Mouse (Mus musculus) left cerebral cortex, adult 9 months (tissue): ENCODE results near the gene Jmjd8.

ENCODE experiments used
- DNase-seq, 2 experiments: peaks; one replicate each; pipeline ENCODE4 v3.0.0; 2022; ENCODE audit warnings: low spot score in 2 of 2

Jmjd8 gene

DNA sequence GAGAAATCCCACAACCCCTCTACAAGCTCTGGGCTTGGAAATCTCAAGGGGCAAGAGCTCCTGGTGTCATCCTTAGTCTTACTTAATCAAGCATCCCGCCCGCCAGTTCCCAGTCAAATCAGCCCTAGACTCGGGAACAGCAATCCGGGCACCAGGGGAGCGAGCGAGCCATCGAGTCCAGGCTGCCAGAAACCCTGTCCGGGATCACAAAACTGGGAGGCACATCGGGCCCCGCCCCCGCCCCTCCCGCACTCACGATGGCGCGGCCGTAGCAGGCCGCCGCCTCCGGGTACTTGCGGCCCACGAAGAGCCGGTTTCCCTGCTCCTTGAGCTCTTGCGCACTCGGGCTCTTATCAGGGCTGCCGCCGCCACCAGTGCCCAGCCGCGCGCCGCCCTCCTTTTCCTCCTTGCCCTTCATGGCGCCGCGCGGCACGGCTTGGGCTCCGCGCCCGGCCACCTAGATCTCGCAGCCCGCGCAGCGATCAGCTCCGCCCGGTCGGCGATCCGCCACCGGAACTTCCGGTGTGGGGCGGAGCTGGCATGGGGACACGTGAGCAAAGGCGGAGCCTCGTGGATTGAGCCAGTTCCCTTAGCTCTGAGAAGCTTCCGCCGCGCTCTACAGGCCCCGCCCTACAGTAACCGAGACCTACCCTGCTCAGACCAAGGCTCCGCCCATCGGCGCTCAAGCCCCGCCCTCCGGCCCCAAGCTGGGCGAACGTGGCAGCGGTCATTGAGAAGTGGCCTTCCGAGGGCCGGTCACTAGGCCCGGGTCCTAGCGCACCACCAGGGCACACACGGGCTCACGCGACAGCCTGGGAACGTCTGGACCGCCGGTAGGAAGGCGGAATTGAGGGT lies 4.0 kb downstream of the Jmjd8 start:
- peak; percentile 98 to 99 for DNase-seq

GRCm38 (mm10) chr17:25833291-25833663 lies 4.6 kb downstream of the Jmjd8 start, which contains the start of gene Stub1:
Gene Stub1, minus strand, starts transcription at chr17:25833404.
- DNase-seq, result peak in 1 of 2 experiments; percentile 86

DNA sequence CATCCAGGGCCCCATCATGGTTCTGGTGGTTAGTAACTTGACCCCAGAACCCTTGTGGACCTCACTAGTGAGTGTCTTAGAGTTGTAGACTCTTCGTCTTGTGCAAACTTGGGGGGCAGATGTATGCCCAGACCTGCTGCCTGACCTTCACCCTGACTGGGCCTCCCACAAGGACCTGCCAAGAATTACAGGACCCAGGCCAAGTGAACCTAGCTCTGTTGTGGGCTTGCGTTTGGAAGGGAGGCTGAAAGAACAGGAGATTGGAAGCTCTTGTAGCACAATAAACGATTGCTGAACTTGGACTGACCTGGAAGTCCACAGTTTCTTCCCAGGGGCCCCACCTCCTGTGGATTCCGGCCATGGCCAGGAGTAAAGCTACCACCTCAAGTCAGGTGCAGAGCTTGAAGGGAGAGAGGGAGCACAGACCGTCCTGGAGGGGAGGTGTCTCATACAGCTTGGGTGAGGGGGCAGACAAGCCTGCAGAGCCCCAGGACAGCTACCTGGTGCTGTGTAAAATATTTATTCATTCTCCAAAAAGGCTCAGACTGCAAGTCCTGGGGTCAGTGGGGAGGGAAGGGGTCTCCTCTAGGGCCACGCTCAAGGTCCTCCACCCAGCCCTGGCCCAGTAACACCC lies 5.4 kb downstream of the Jmjd8 start:
- no peak for DNase-seq

- no peak for DNase-seq
Observed at GRCm38 (mm10) chr17:25834595-25835222, 6.0 kb downstream of the Jmjd8 start.

GRCm38 (mm10) chr17:25835301-25835700 lies 6.6 kb downstream of the Jmjd8 start:
- DNase-seq, result no peak

DNA sequence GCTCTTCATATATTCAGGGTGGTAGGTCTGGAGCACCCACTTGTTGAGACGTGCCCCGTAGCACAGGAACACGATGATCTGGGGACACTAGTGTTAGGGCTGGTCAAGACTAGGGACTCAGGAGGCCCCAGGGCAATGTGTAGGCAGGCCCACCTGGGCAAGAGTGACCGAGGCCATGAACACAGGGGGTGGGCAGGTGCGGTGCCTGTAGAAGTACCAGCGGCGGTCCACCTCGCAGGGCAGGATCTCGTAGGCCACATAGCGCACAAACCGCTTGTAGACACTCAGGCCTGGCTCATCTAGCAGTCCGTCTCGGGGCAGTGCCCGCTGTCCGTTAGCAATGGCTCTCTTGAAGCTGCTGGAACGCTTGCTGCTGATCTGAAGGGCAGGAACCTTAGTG lies 7.1 kb downstream of the Jmjd8 start:
- no peak for DNase-seq

- no peak for DNase-seq
Observed at GRCm38 (mm10) chr17:25836397-25837075, 7.9 kb downstream of the Jmjd8 start.

- peak in 1 of 2 experiments; percentile 84 for DNase-seq
Observed at GRCm38 (mm10) chr17:25837076-25837410, 8.4 kb downstream of the Jmjd8 start, which contains the start of gene Rhbdl1. Gene Rhbdl1, minus strand, starts transcription at chr17:25837295.

DNA sequence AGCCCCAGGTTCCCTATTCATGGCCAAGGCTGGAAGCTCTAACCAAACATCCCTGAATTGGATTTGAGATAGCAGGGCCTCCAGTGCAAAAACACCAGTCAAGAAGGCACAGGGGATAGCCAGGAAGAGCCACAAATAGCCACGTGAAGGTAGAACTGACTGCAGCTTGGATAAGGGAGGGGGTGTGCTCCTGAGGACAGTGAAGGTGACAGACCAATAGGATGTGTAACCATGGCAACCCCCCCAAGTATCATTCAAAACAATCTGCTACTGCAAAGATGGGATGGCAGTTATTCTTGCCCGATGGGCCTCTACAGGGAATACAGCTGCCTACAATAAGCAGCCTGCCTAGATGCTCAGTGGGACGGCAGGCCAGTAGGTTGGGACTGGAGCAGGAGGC lies 8.9 kb downstream of the Jmjd8 start:
- DNase-seq, result no peak

- DNase-seq, result no peak
Observed at GRCm38 (mm10) chr17:25838904-25839303, 10.2 kb downstream of the Jmjd8 start.

GRCm38 (mm10) chr17:25839455-25840235 lies 11.0 kb downstream of the Jmjd8 start:
- DNase-seq, result no peak

GRCm38 (mm10) chr17:25840519-25840918 lies 11.9 kb downstream of the Jmjd8 start:
- DNase-seq, result no peak

DNA sequence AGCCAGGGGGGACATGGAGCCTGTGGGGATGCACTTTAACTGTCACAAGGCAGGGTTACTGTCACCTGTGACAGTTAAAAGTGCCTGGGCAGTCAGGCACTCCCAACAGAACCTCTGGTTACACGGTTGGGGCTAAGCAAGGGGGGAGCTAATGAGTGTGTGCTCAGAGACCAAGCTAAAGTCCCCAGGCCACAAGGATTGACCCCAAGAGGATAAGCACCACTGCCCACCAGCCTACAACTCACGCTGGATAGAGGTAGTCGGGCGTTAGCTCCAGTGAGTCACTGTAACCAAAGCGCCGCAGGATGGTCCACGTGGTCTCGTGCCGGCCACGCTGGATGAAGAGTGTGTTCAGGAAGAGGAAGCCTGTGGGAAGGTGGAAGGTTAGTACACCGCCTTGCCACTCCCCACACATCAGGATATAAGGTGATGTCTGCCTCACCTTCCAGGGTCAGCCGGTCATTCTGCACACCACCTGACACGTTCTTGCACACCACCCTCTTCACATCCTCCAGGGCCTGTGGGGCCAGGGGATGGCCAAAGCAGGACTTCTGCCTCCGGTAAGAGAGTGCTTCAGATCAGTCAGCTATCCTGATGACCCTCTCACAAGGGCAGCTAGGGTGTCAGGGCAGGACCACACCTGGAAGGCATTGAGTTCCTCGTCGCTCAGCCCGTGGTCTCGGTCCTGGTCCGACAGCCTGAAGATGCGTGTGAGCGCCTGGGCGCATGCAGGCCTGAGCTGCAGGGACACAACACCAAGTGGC lies 12.6 kb downstream of the Jmjd8 start, which contains the start of gene Gm20683:
Gm20683 (minus strand) TSS at position 647 of the 764 bp plus-strand sequence.
- no peak for DNase-seq

- DNase-seq, result no peak
Observed at GRCm38 (mm10) chr17:25842509-25842908, 13.8 kb downstream of the Jmjd8 start.

GRCm38 (mm10) chr17:25843122-25843521 lies 14.5 kb downstream of the Jmjd8 start:
- no peak for DNase-seq

- peak in 1 of 2 experiments; percentile 34 for DNase-seq
Observed at GRCm38 (mm10) chr17:25843636-25844395, 15.1 kb downstream of the Jmjd8 start.

- DNase-seq, result peak; percentile 83 to 94
Observed at GRCm38 (mm10) chr17:25844396-25844901, 15.8 kb downstream of the Jmjd8 start, which contains the start of gene Rhot2. Gene Rhot2, minus strand, starts transcription at chr17:25844851.

DNA sequence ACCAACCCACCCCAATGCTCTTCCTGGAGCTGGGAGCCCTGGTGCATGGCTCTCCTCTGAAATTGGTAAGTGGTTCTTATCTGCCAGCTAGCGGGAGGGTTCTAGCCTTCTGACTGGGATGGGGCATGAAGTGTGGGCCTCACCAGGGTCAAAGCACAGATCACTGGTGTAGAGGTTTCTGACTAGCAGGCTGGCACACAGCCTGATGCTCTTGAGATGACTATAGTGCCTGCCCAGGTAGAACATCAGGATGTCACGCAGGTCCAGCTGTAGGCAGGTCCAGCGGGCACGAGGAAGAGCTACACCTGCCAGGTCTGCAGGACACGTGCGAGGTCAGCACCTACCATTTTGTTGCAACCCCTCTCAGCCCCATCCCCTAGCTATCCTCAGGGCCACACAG lies 31.6 kb downstream of the Jmjd8 start:
- no peak for DNase-seq
